Mouse (Mus musculus) CH12.LX (cell line): ENCODE measurements around the gene Zbtb34. TPM values are rescaled to one million over a fixed set of nuclear protein-coding genes. Genes with fewer than 3 reads are reported as not detected.

Source experiments
- DNase-seq: peaks from one replicate; pipeline ENCODE4 v3.0.0-alpha.2; 2013; ENCODE audit errors: extremely low read depth
- H3K27ac ChIP-seq: 2 replicates; pipeline ENCODE4 v1.5.1; 2012; ENCODE audit warnings: low read depth, mild to moderate bottlenecking, control low read depth, moderate library complexity; ENCODE audit not compliant: insufficient read depth
- H3K27me3 ChIP-seq: replicated peaks from 2 replicates; pipeline ENCODE3; 2012; ENCODE audit warnings: inconsistent platforms
- H3K36me3 ChIP-seq, 2 experiments: replicated peaks in 1 of 2; 2 replicates each; pipeline versions ENCODE3 to v1.6.1; 2012; ENCODE audit warnings: inconsistent platforms in 1 of 2, low read length in 1 of 2, mild to moderate bottlenecking in 1 of 2, mixed read lengths in 1 of 2, moderate library complexity in 1 of 2; ENCODE audit not compliant: control insufficient read depth in 1 of 2, insufficient read depth in 1 of 2
- H3K4me1 ChIP-seq, 2 experiments: 2 replicates each; pipeline ENCODE4 v1.6.1; 2012; ENCODE audit warnings: inconsistent platforms in 1 of 2, moderate library complexity in 1 of 2; ENCODE audit not compliant: insufficient read depth in 2 of 2, control insufficient read depth in 1 of 2
- H3K4me2 ChIP-seq: 2 replicates; pipeline ENCODE4 v1.6.1; 2012; ENCODE audit warnings: low read depth, mild to moderate bottlenecking, control low read depth; ENCODE audit not compliant: poor library complexity, insufficient read depth, severe bottlenecking
- H3K4me3 ChIP-seq, 3 experiments: fragments of 150-350 bp in 1 of 3; sonication (generic) in 1 of 3; replicated peaks in 1 of 3; 2 replicates each; pipeline versions ENCODE3 to v1.5.1; 2011 to 2012; ENCODE audit warnings: low read depth in 2 of 3, low read length in 2 of 3, mild to moderate bottlenecking in 2 of 3, moderate library complexity in 2 of 3, control low read depth in 1 of 3, improper control_type of control experiment in 1 of 3, inconsistent platforms in 1 of 3, mixed read lengths in 1 of 3; ENCODE audit not compliant: poor library complexity in 1 of 3
- H3K79me2 ChIP-seq: replicated peaks from 2 replicates; pipeline ENCODE4 v1.6.1; 2012; ENCODE audit warnings: mild to moderate bottlenecking, moderate library complexity; ENCODE audit not compliant: control insufficient read depth, poor library complexity, insufficient read depth, severe bottlenecking; ENCODE audit errors: extremely low read depth
- H3K9ac ChIP-seq: 2 replicates; pipeline ENCODE4 v1.6.1; 2012; ENCODE audit warnings: low read depth, mild to moderate bottlenecking, control low read depth, moderate library complexity; ENCODE audit not compliant: insufficient read depth
- H3K9me3 ChIP-seq: replicated peaks from 2 replicates; pipeline ENCODE3; 2012; ENCODE audit warnings: low read length, inconsistent platforms, mixed read lengths
- ELF1 ChIP-seq: IDR thresholded peaks from 2 replicates; pipeline ENCODE4 v1.6.1; 2014; ENCODE audit warnings: low read depth, mild to moderate bottlenecking, inconsistent platforms, low read length, improper control_type of control experiment
- EP300 ChIP-seq: IDR thresholded peaks from 2 replicates; pipeline ENCODE4 v1.6.1; 2011; ENCODE audit warnings: low read length, improper control_type of control experiment
- HCFC1 ChIP-seq: IDR thresholded peaks from 2 replicates; pipeline ENCODE4 v1.6.1; 2012; ENCODE audit warnings: low read depth, mild to moderate bottlenecking, inconsistent platforms, low read length, improper control_type of control experiment
- IRF4 ChIP-seq: IDR thresholded peaks from 2 replicates; pipeline ENCODE4 v1.6.1; 2014; ENCODE audit warnings: low read depth, mild to moderate bottlenecking, inconsistent platforms, low read length, improper control_type of control experiment
- JUND ChIP-seq: conservative IDR thresholded peaks from 2 replicates; pipeline ENCODE4 v1.6.1; 2011; ENCODE audit warnings: low read depth, low read length, improper control_type of control experiment
- MAZ ChIP-seq: IDR thresholded peaks from 2 replicates; pipeline ENCODE4 v1.6.1; 2012; ENCODE audit warnings: low read depth, mild to moderate bottlenecking, inconsistent platforms, low read length, improper control_type of control experiment, moderate library complexity
- MEF2A ChIP-seq: IDR thresholded peaks from 2 replicates; pipeline ENCODE4 v1.6.1; 2014; ENCODE audit warnings: low read depth, mild to moderate bottlenecking, inconsistent platforms, low read length, improper control_type of control experiment, borderline replicate concordance
- MXI1 ChIP-seq: IDR thresholded peaks from 2 replicates; pipeline ENCODE4 v1.6.1; 2011; ENCODE audit warnings: mild to moderate bottlenecking, low read depth, low read length, improper control_type of control experiment
- MYC ChIP-seq: IDR thresholded peaks from 2 replicates; pipeline ENCODE4 v1.6.1; 2011; ENCODE audit warnings: low read depth, mild to moderate bottlenecking, improper control_type of control experiment, low read length
- NELFE ChIP-seq: IDR thresholded peaks from 2 replicates; pipeline ENCODE4 v1.6.1; 2011; ENCODE audit warnings: low read depth, low read length, improper control_type of control experiment
- NRF1 ChIP-seq: IDR thresholded peaks from 2 replicates; pipeline ENCODE4 v1.6.1; 2014; ENCODE audit warnings: low read depth, mild to moderate bottlenecking, inconsistent platforms, low read length, improper control_type of control experiment, moderate library complexity
- POLR2AphosphoS2 ChIP-seq: IDR thresholded peaks from 2 replicates; pipeline ENCODE4 v1.6.1; 2011; ENCODE audit warnings: low read depth, low read length, improper control_type of control experiment
- RAD21 ChIP-seq: IDR thresholded peaks from 2 replicates; pipeline ENCODE4 v1.6.1; 2011; ENCODE audit warnings: low read depth, mild to moderate bottlenecking, low read length, improper control_type of control experiment, moderate library complexity
- RCOR1 ChIP-seq: conservative IDR thresholded peaks from 2 replicates; pipeline ENCODE4 v1.6.1; 2012; ENCODE audit warnings: low read depth, mild to moderate bottlenecking, inconsistent platforms, low read length, improper control_type of control experiment
- SIN3A ChIP-seq: IDR thresholded peaks from 2 replicates; pipeline ENCODE4 v1.6.1; 2012; ENCODE audit warnings: low read length, improper control_type of control experiment, inconsistent platforms
- TCF12 ChIP-seq: IDR thresholded peaks from 2 replicates; pipeline ENCODE4 v1.6.1; 2014; ENCODE audit warnings: low read depth, mild to moderate bottlenecking, inconsistent platforms, low read length, improper control_type of control experiment
- UBTF ChIP-seq: IDR thresholded peaks from 2 replicates; pipeline ENCODE4 v1.6.1; 2012; ENCODE audit warnings: low read depth, mild to moderate bottlenecking, inconsistent platforms, low read length, improper control_type of control experiment, moderate library complexity
- ZC3H11A ChIP-seq: IDR thresholded peaks from 2 replicates; pipeline ENCODE4 v1.6.1; 2012; ENCODE audit warnings: low read depth, mild to moderate bottlenecking, inconsistent platforms, low read length, improper control_type of control experiment
- ZMIZ1 ChIP-seq: IDR thresholded peaks from 2 replicates; pipeline ENCODE4 v1.6.1; 2012; ENCODE audit warnings: low read depth, mild to moderate bottlenecking, inconsistent platforms, low read length, improper control_type of control experiment
- ZNF384 ChIP-seq: IDR thresholded peaks from 2 replicates; pipeline ENCODE4 v1.6.1; 2012; ENCODE audit warnings: low read depth, low read length, improper control_type of control experiment, inconsistent platforms
- dilution Hi-C: fragments of 300-500 bp; cut with MboI; formaldehyde crosslinking; loops from 2 replicates; pipeline ENCODE4 v1.14.3; 2020; ENCODE audit warnings: low sequenced_read_pairs; ENCODE audit not compliant: extremely low pct_unique_long_range_greater_than_20kb, extremely low pct_ligation_motif_present
- in situ Hi-C: fragments of 300-500 bp; cut with MboI; formaldehyde crosslinking; loops from 3 replicates; pipeline ENCODE4 v1.14.3; 2019; ENCODE audit warnings: low sequenced_read_pairs, low pct_ligation_motif_present, low pct_unique_long_range_greater_than_20kb, mixed read lengths
- polyA plus RNA-seq: library from polyadenylated mRNA; unstranded; fragments of >175 nt; gene quantifications from 2 replicates; pipeline ENCODE4 v1.2.1, GENCODE M21; 2012; ENCODE audit warnings: low read depth; ENCODE audit not compliant: insufficient read length
- total RNA-seq, 2 experiments: library from RNA; depleted of rRNA; stranded (reverse); fragments of 300-350 nt in 1 of 2; fragments of >200 nt in 1 of 2; gene quantifications; 2 replicates each; pipeline ENCODE4 v1.2.3; 2012 to 2014

Zbtb34 gene
- total and polyA plus RNA-seq, 3 experiments: 3.4 to 5.8 (median 5.0) TPM

- Histone ChIP-seq H3K9ac (no peak overlapping the region), H3K4me1 (peaks cover 5 to 24% of the 10 kb centered on the region in 2 experiments), H3K36me3 (no peaks in the 10 kb centered on the region), H3K4me2 (no peak overlapping the region), H3K4me3 (no peak overlapping the region), H3K9me3 (no peaks in the 10 kb centered on the region), H3K27ac (no peak overlapping the region), H3K79me2 (no peaks in the 10 kb centered on the region), H3K27me3 (peaks cover 2% of the 10 kb centered on the region)
- TF ChIP-seq ELF1: no peak
- no peak for TF ChIP-seq MYC
- TF ChIP-seq ZNF384: no peak
- TF ChIP-seq ZC3H11A: no peak
- TF ChIP-seq IRF4: no peak
- no peak for TF ChIP-seq MXI1
- TF ChIP-seq EP300: no peak
- no peak for TF ChIP-seq UBTF
- TF ChIP-seq SIN3A: no peak
- TF ChIP-seq RAD21: no peak
- no peak for TF ChIP-seq NELFE
- no peak for TF ChIP-seq HCFC1
- no peak for DNase-seq
- in situ Hi-C loops: no loop called here
- dilution Hi-C loops: no loop called here
These were observed 5.0 kb upstream of the Zbtb34 start for GRCm38 (mm10) chr2:33436035-33436580.

- dilution Hi-C loops: no loop called here
- Histone ChIP-seq H3K9ac (no peak overlapping the region), H3K9me3 (no peaks in the 10 kb centered on the region), H3K4me2 (no peak overlapping the region), H3K27ac (no peak overlapping the region), H3K4me3 (no peak overlapping the region), H3K27me3 (peaks cover 2% of the 10 kb centered on the region), H3K4me1 (peaks cover 5 to 17% of the 10 kb centered on the region in 2 experiments), H3K79me2 (peaks cover 6% of the 10 kb centered on the region; the same call in 1 of the 2 replicates), H3K36me3 (no peaks in the 10 kb centered on the region)
- no peak for DNase-seq
- no peak for TF ChIP-seq MYC
- TF ChIP-seq ZMIZ1: no peak
- TF ChIP-seq MXI1: no peak
- no peak for TF ChIP-seq NRF1
- TF ChIP-seq MEF2A: no peak
- no peak for TF ChIP-seq TCF12
- TF ChIP-seq RCOR1: no peak
- TF ChIP-seq MAZ: no peak
- TF ChIP-seq JUND: no peak
- TF ChIP-seq POLR2AphosphoS2: no peak
- no peak for TF ChIP-seq ELF1
- in situ Hi-C loops: no loop called here
These were observed 4.0 kb upstream of the Zbtb34 start for GRCm38 (mm10) chr2:33435036-33435650.
